ENCODE assay signal across 8 mouse cellular contexts in genomic region chr8:106210821-106211345, GRCm38 (mm10). TPM values are rescaled to one million over a fixed set of nuclear protein-coding genes. Genes with fewer than 3 reads are reported as not detected.
DNase-seq lines count a peak whose midpoint lies in the region; ATAC-seq and TF ChIP-seq lines count a peak whose summit lies in the region.

Gene Slc7a6os (minus strand): TSS chr8:106210935.
Gene Prmt7 (plus strand): TSS chr8:106210936.

- H3K36me3 ChIP-seq in heart, embryonic 11.5 days (ENCODE audit: control insufficient read depth, insufficient read depth, low read length) = peaks cover 17% of the 10 kb centered on the region
- H3K36me3 ChIP-seq in kidney, postnatal 0 days (ENCODE audit: insufficient read depth, low read length) = peaks cover 18% of the 10 kb centered on the region
- H3K36me3 ChIP-seq in liver, embryonic 11.5 days (ENCODE audit: control insufficient read depth, insufficient read depth, low read length) = peaks cover 28% of the 10 kb centered on the region
- peaks cover 36% of the 10 kb centered on the region for H3K36me3 ChIP-seq in stomach, embryonic 14.5 days (ENCODE audit: control insufficient read depth, insufficient read depth, low read length)

- H3K27me3 ChIP-seq in heart, embryonic 11.5 days (ENCODE audit: control insufficient read depth, insufficient read depth, low read length) = no peaks in the 10 kb centered on the region
- no peaks in the 10 kb centered on the region for H3K27me3 ChIP-seq in kidney, postnatal 0 days (ENCODE audit: insufficient read depth, low read length)
- no peaks in the 10 kb centered on the region for H3K27me3 ChIP-seq in liver, embryonic 11.5 days (replicated peaks; ENCODE audit: control insufficient read depth, insufficient read depth, low read length)
- no peaks in the 10 kb centered on the region for H3K27me3 ChIP-seq in stomach, embryonic 14.5 days (ENCODE audit: control insufficient read depth, insufficient read depth, low read length)

- no peaks in the 10 kb centered on the region for H3K9me3 ChIP-seq in heart, embryonic 11.5 days (replicated peaks; ENCODE audit: control insufficient read depth, low read length)
- H3K9me3 ChIP-seq in kidney, postnatal 0 days (replicated peaks; ENCODE audit: low read length) = no peaks in the 10 kb centered on the region
- H3K9me3 ChIP-seq in liver, embryonic 11.5 days (ENCODE audit: control insufficient read depth, low read length) = no peaks in the 10 kb centered on the region
- no peaks in the 10 kb centered on the region for H3K9me3 ChIP-seq in stomach, embryonic 14.5 days (ENCODE audit: control insufficient read depth, low read depth, low read length)

- peak within 1 kb of the TSS; percentile 89 for H3K4me3 ChIP-seq in heart, embryonic 11.5 days (ENCODE audit: low read depth, low read length)
- H3K4me3 ChIP-seq in kidney, postnatal 0 days (replicated peaks; ENCODE audit: low read depth, low read length) = peak within 1 kb of the TSS; percentile 84
- H3K4me3 ChIP-seq in liver, embryonic 11.5 days (ENCODE audit: low read depth, low read length) = peak within 1 kb of the TSS; percentile 94
- peak within 1 kb of the TSS; percentile 90 for H3K4me3 ChIP-seq in stomach, embryonic 14.5 days (ENCODE audit: low read depth, low read length)

- peak; percentile 94 for DNase-seq in B cell, adult 2 months
- peak; percentile 98 for DNase-seq in brain, adult 2 months (ENCODE audit: low read depth, low spot score)
- DNase-seq in kidney, postnatal 0 days (ENCODE audit: low spot score) = peak; percentile 98
- DNase-seq in liver, embryonic 11.5 days (ENCODE audit: low spot score) = peak; percentile 90
- DNase-seq in naive thymus-derived CD4-positive, alpha-beta T cell, adult 2 months (ENCODE audit: low read depth) = peak; percentile 93

- TF ChIP-seq CTCF in kidney, postnatal 0 days (IDR thresholded peaks at IDR 0.05; ENCODE audit: low read depth) = no peak

- H3K27ac ChIP-seq in heart, embryonic 11.5 days (ENCODE audit: low read depth, low read length) = peak within 1 kb of the TSS; percentile 90
- H3K27ac ChIP-seq in kidney, postnatal 0 days = peak within 1 kb of the TSS; percentile 96
- H3K27ac ChIP-seq in liver, embryonic 11.5 days (ENCODE audit: low read depth, low read length) = peak within 1 kb of the TSS; percentile 85
- H3K27ac ChIP-seq in stomach, embryonic 14.5 days (ENCODE audit: low read length) = peak within 1 kb of the TSS; percentile 93

- peak within 1 kb of the TSS; percentile 67 for H3K4me2 ChIP-seq in heart, embryonic 11.5 days
- peak within 1 kb of the TSS; percentile 74 for H3K4me2 ChIP-seq in kidney, postnatal 0 days (ENCODE audit: low read length)
- peak within 1 kb of the TSS; percentile 79 for H3K4me2 ChIP-seq in liver, embryonic 11.5 days
- peak within 1 kb of the TSS; percentile 67 for H3K4me2 ChIP-seq in stomach, embryonic 14.5 days (replicated peaks; ENCODE audit: low read depth, low read length)

- WGBS in heart, embryonic 11.5 days (ENCODE audit: insufficient replicate concordance) = under 1% methylated on average over 52 of the region's 52 CpGs
- under 1% methylated on average over 51 of the region's 52 CpGs for WGBS in kidney, postnatal 0 days
- WGBS in liver, embryonic 11.5 days = under 1% methylated on average over 52 of the region's 52 CpGs
- WGBS in stomach, embryonic 14.5 days = under 1% methylated on average over 52 of the region's 52 CpGs

- H3K4me1 ChIP-seq in heart, embryonic 11.5 days (ENCODE audit: control insufficient read depth, insufficient read depth, low read length) = peaks cover 6% of the 10 kb centered on the region
- H3K4me1 ChIP-seq in kidney, postnatal 0 days (replicated peaks; ENCODE audit: insufficient read depth, low read length) = peaks cover 11% of the 10 kb centered on the region; the same call in 1 of the 2 replicates
- peaks cover 13% of the 10 kb centered on the region; the same call in 1 of the 2 replicates for H3K4me1 ChIP-seq in liver, embryonic 11.5 days (replicated peaks; ENCODE audit: control insufficient read depth, insufficient read depth, low read length)
- peaks cover 4% of the 10 kb centered on the region; the same call in 1 of the 2 replicates for H3K4me1 ChIP-seq in stomach, embryonic 14.5 days (ENCODE audit: control insufficient read depth, insufficient read depth, low read length)

- peak within 1 kb of the TSS; percentile 96 for H3K9ac ChIP-seq in heart, embryonic 11.5 days (ENCODE audit: low read depth, low read length)
- H3K9ac ChIP-seq in kidney, postnatal 0 days (ENCODE audit: low read depth, low read length) = peak within 1 kb of the TSS; percentile 90
- peak within 1 kb of the TSS; percentile 96 for H3K9ac ChIP-seq in liver, embryonic 11.5 days (ENCODE audit: low read depth, low read length)
- peak within 1 kb of the TSS; percentile 75 for H3K9ac ChIP-seq in stomach, embryonic 14.5 days (replicated peaks; ENCODE audit: low read depth, low read length)

- ATAC-seq in erythroblast, adult 5-6 weeks (replicated peaks; ENCODE audit: low FRiP score, poor library complexity, severe bottlenecking) = peak; percentile 98
- ATAC-seq in heart, embryonic 11.5 days (replicated peaks; ENCODE audit: insufficient number of reproducible peaks, low FRiP score, low TSS enrichment) = peak; percentile 97
- peak; percentile 96 for ATAC-seq in kidney, postnatal 0 days (replicated peaks; ENCODE audit: low FRiP score, low read depth)
- ATAC-seq in liver, embryonic 11.5 days (replicated peaks; ENCODE audit: low FRiP score) = peak; percentile 95
- peak; percentile 99 for ATAC-seq in stomach, embryonic 14.5 days (ENCODE audit: insufficient number of reproducible peaks, insufficient read depth, low FRiP score, low read depth)

RNA-seq across cellular contexts. Expression of gene Slc7a6os, which starts in this region (rescaled TPM):
- 3.3 and 23.6 TPM in 2 replicates for total RNA-seq in erythroblast, adult 5-6 weeks (2015; ENCODE audit: low replicate concordance)
- total RNA-seq in erythroblast, adult 5-6 weeks (2017; ENCODE audit: low replicate concordance) = 14.6 and 19.7 TPM in 2 replicates
- 27.2 and 31.7 TPM in 2 replicates for polyA plus RNA-seq in heart, embryonic 11.5 days (2014; fragmentation: Nextera tagmentation; extraction: Ambion mirVana)
- 27.4 and 27.6 TPM in 2 replicates for polyA plus RNA-seq in kidney, postnatal 0 days (2015; fragmentation: Nextera tagmentation; extraction: Ambion mirVana)
- 34.8 and 36.5 TPM in 2 replicates for polyA plus RNA-seq in liver, embryonic 11.5 days (2014; fragmentation: Nextera tagmentation; extraction: Ambion mirVana)
- polyA plus RNA-seq in stomach, embryonic 14.5 days (2014; fragmentation: Nextera tagmentation; extraction: Ambion mirVana) = 35.4 and 36.6 TPM in 2 replicates

RNA-seq across cellular contexts. Expression of gene Prmt7, which starts in this region (rescaled TPM):
- 0.77 and 3.1 TPM in 2 replicates for total RNA-seq in erythroblast, adult 5-6 weeks (2015; ENCODE audit: low replicate concordance)
- 3.2 and 7.5 TPM in 2 replicates for total RNA-seq in erythroblast, adult 5-6 weeks (2017; ENCODE audit: low replicate concordance)
- 40.1 and 41.8 TPM in 2 replicates for polyA plus RNA-seq in heart, embryonic 11.5 days (2014; fragmentation: Nextera tagmentation; extraction: Ambion mirVana)
- polyA plus RNA-seq in kidney, postnatal 0 days (2015; fragmentation: Nextera tagmentation; extraction: Ambion mirVana) = 30.1 and 33.1 TPM in 2 replicates
- 65.1 and 75.7 TPM in 2 replicates for polyA plus RNA-seq in liver, embryonic 11.5 days (2014; fragmentation: Nextera tagmentation; extraction: Ambion mirVana)
- polyA plus RNA-seq in stomach, embryonic 14.5 days (2014; fragmentation: Nextera tagmentation; extraction: Ambion mirVana) = 46.2 and 47.2 TPM in 2 replicates

Comparison
In these comparisons a context has a peak if more than half of its experiments do, and no peak if none do; other contexts are left out.
1. Peak in every context shown above with its lines: DNase-seq, ATAC-seq, H3K4me3 ChIP-seq and H3K27ac ChIP-seq.